Mouse (Mus musculus) myocyte (in vitro differentiated cells): Measurements from ENCODE around the gene Serpina7. TPM values are rescaled to one million over a fixed set of nuclear protein-coding genes. Genes with fewer than 3 reads are reported as not detected.

ENCODE experiments used
- H3K27me3 ChIP-seq: one replicate; pipeline ENCODE4 v1.6.1; 2011; ENCODE audit not compliant: control insufficient read depth, insufficient read depth, insufficient read length
- H3K36me3 ChIP-seq: one replicate; pipeline ENCODE4 v1.6.1; 2011; ENCODE audit not compliant: control insufficient read depth, insufficient read depth
- H3K4me2 ChIP-seq: one replicate; pipeline ENCODE4 v1.6.1; 2011; ENCODE audit warnings: low read depth, control low read depth
- H3K4me3 ChIP-seq: one replicate; pipeline ENCODE4 v1.5.1; 2011; ENCODE audit warnings: mild to moderate bottlenecking, control low read depth, moderate library complexity
- H3K79me2 ChIP-seq: one replicate; pipeline ENCODE4 v1.6.1; 2011; ENCODE audit not compliant: control insufficient read depth, insufficient read depth
- H3ac ChIP-seq: one replicate; pipeline ENCODE4 v1.6.1; 2011; ENCODE audit not compliant: control insufficient read depth, insufficient read length
- CEBPB ChIP-seq: IDR thresholded peaks from 2 replicates; pipeline ENCODE4 v1.6.1; 2011; ENCODE audit warnings: mild to moderate bottlenecking, moderate library complexity; ENCODE audit not compliant: poor library complexity, insufficient read depth, severe bottlenecking
- E2F4 ChIP-seq: IDR thresholded peaks from one replicate; pipeline ENCODE4 v1.6.1; 2011; ENCODE audit warnings: mild to moderate bottlenecking, control low read depth, moderate library complexity; ENCODE audit not compliant: insufficient read depth
- MAX ChIP-seq: IDR thresholded peaks from one replicate; pipeline ENCODE4 v1.6.1; 2011; ENCODE audit warnings: low read depth, mild to moderate bottlenecking, control low read depth
- MYOD1 ChIP-seq, 3 experiments: IDR thresholded peaks; one replicate each; pipeline ENCODE4 v1.6.1; 2011; ENCODE audit warnings: control low read depth in 2 of 3, low read depth in 2 of 3, mild to moderate bottlenecking in 2 of 3, moderate library complexity in 1 of 3; ENCODE audit not compliant: insufficient read length in 2 of 3, control insufficient read depth in 1 of 3
- MYOG ChIP-seq, 3 experiments: IDR thresholded peaks; one replicate each; pipeline ENCODE4 v1.6.1; 2011; ENCODE audit warnings: control low read depth in 2 of 3, low read depth in 2 of 3, mild to moderate bottlenecking in 2 of 3; ENCODE audit not compliant: insufficient read length in 2 of 3, control insufficient read depth in 1 of 3, insufficient read depth in 1 of 3
- POLR2A ChIP-seq: IDR thresholded peaks from one replicate; pipeline ENCODE4 v1.6.1; 2011; ENCODE audit warnings: low read depth, mild to moderate bottlenecking, control low read depth, moderate library complexity; ENCODE audit not compliant: insufficient read length
- POLR2AphosphoS2 ChIP-seq: IDR thresholded peaks from one replicate; pipeline ENCODE4 v1.6.1; 2011; ENCODE audit warnings: low read depth, control low read depth; ENCODE audit not compliant: insufficient read length
- REST ChIP-seq: IDR thresholded peaks from one replicate; pipeline ENCODE4 v1.6.1; 2011; ENCODE audit warnings: mild to moderate bottlenecking, control low read depth, moderate library complexity; ENCODE audit not compliant: insufficient read depth, insufficient read length
- SRF ChIP-seq: IDR thresholded peaks from one replicate; pipeline ENCODE4 v1.6.1; 2011; ENCODE audit warnings: low read depth; ENCODE audit not compliant: control insufficient read depth, insufficient read length
- TCF12 ChIP-seq: IDR thresholded peaks from one replicate; pipeline ENCODE4 v1.6.1; 2011; ENCODE audit warnings: mild to moderate bottlenecking, control low read depth; ENCODE audit not compliant: poor library complexity, insufficient read depth, severe bottlenecking
- TCF3 ChIP-seq: IDR thresholded peaks from one replicate; pipeline ENCODE4 v1.6.1; 2011; ENCODE audit warnings: low read depth, control low read depth; ENCODE audit not compliant: insufficient read length
- USF1 ChIP-seq: IDR thresholded peaks from one replicate; pipeline ENCODE4 v1.6.1; 2011; ENCODE audit warnings: low read depth, mild to moderate bottlenecking, control low read depth, moderate library complexity
- polyA plus RNA-seq: library from polyadenylated mRNA; unstranded; fragments of >200 nt; fragmentation: generic; extraction: Trizol; gene quantifications from one replicate; pipeline ENCODE4 v1.2.1, GENCODE M21; 2012; ENCODE audit warnings: missing spikeins

The Serpina7 gene
- polyA plus RNA-seq, 1 experiment, result not detected

- Histone ChIP-seq H3ac (no peak overlapping the region), H3K4me2 (no peak overlapping the region), H3K79me2 (no peaks in the 10 kb centered on the region), H3K36me3 (no peaks in the 10 kb centered on the region), H3K27me3 (no peaks in the 10 kb centered on the region), H3K4me3 (no peak overlapping the region)
- no peak for TF ChIP-seq REST
- TF ChIP-seq USF1, result no peak
- TF ChIP-seq POLR2AphosphoS2, result no peak
- no peak for TF ChIP-seq MYOD1 (IDR thresholded peaks at IDR 0.05; ENCODE audit: control insufficient read depth in 1 of 3, insufficient read length in 2 of 3, low read depth in 2 of 3)
Measured at GRCm38 (mm10) chrX:139053149-139053548, 31.9 kb downstream of the Serpina7 start.

GRCm38 (mm10) chrX:139051976-139052375, 33.1 kb downstream of the Serpina7 start:
- H3K36me3 ChIP-seq, result no peaks in the 10 kb centered on the region

GRCm38 (mm10) chrX:139041148-139041547, 43.9 kb downstream of the Serpina7 start:
- Histone ChIP-seq H3K79me2 (no peaks in the 10 kb centered on the region), H3K27me3 (no peaks in the 10 kb centered on the region), H3ac (no peak overlapping the region), H3K36me3 (no peaks in the 10 kb centered on the region), H3K4me3 (no peak overlapping the region), H3K4me2 (no peak overlapping the region)
- TF ChIP-seq SRF, result no peak
- no peak for TF ChIP-seq E2F4
- no peak for TF ChIP-seq TCF3

More at GRCm38 (mm10) chrX:139051976-139052375, 33.1 kb downstream of the Serpina7 start:
- Histone ChIP-seq H3K27me3 (no peaks in the 10 kb centered on the region), H3K4me3 (no peak overlapping the region), H3K79me2 (no peaks in the 10 kb centered on the region), H3K4me2 (peak overlapping the region; percentile 7), H3ac (no peak overlapping the region)
- TF ChIP-seq POLR2AphosphoS2 (no peak), TCF3 (no peak), CEBPB (0 out of 2 replicates have a peak, but pooled peaks have one; percentile 27), MYOD1 (IDR thresholded peaks at IDR 0.05; ENCODE audit: control insufficient read depth in 1 of 3, insufficient read length in 2 of 3, low read depth in 2 of 3) (peak in 2 of 3 experiments; percentile 49 to 66), REST (no peak), MYOG (IDR thresholded peaks at IDR 0.05; ENCODE audit: control insufficient read depth in 1 of 3, insufficient read depth in 1 of 3, insufficient read length in 2 of 3, low read depth in 2 of 3) (peak in 1 of 3 experiments; percentile 43)

- Histone ChIP-seq H3K4me2 (no peak overlapping the region), H3K4me3 (no peak overlapping the region), H3K36me3 (no peaks in the 10 kb centered on the region), H3ac (no peak overlapping the region), H3K79me2 (no peaks in the 10 kb centered on the region), H3K27me3 (no peaks in the 10 kb centered on the region)
- TF ChIP-seq SRF (no peak), TCF12 (no peak), E2F4 (no peak), POLR2AphosphoS2 (no peak), USF1 (no peak), MYOD1 (IDR thresholded peaks at IDR 0.05; ENCODE audit: control insufficient read depth in 1 of 3, insufficient read length in 2 of 3, low read depth in 2 of 3) (no peak), REST (no peak), POLR2A (no peak), MYOG (IDR thresholded peaks at IDR 0.05; ENCODE audit: control insufficient read depth in 1 of 3, insufficient read depth in 1 of 3, insufficient read length in 2 of 3, low read depth in 2 of 3) (no peak), CEBPB (no peak), TCF3 (no peak), MAX (no peak)
Measured at GRCm38 (mm10) chrX:139039314-139039713, 45.7 kb downstream of the Serpina7 start.

GRCm38 (mm10) chrX:139037666-139038065, 47.4 kb downstream of the Serpina7 start:
- TF ChIP-seq MYOD1 (IDR thresholded peaks at IDR 0.05; ENCODE audit: control insufficient read depth in 1 of 3, insufficient read length in 2 of 3, low read depth in 2 of 3) (no peak), MYOG (IDR thresholded peaks at IDR 0.05; ENCODE audit: control insufficient read depth in 1 of 3, insufficient read depth in 1 of 3, insufficient read length in 2 of 3, low read depth in 2 of 3) (no peak), SRF (no peak), MAX (no peak), REST (no peak), USF1 (no peak), CEBPB (no peak), POLR2AphosphoS2 (no peak), TCF3 (no peak), POLR2A (no peak), E2F4 (no peak), TCF12 (no peak)
- Histone ChIP-seq H3ac (no peak overlapping the region), H3K4me3 (no peak overlapping the region), H3K27me3 (no peaks in the 10 kb centered on the region), H3K4me2 (no peak overlapping the region), H3K36me3 (no peaks in the 10 kb centered on the region), H3K79me2 (no peaks in the 10 kb centered on the region)

Other genes with a start within 250 kb of the Serpina7 start
- gene Nrk, start 170.8 kb downstream of the Serpina7 start, polyA plus RNA-seq, result 0.07 TPM
- not detected for gene 4930513O06Rik, start 1.0 kb upstream of the Serpina7 start, polyA plus RNA-seq
- gene 4933428M09Rik, start 94.0 kb upstream of the Serpina7 start, polyA plus RNA-seq, result not detected
- 2.9 TPM for gene Mum1l1, start 124.8 kb upstream of the Serpina7 start, polyA plus RNA-seq
- not detected for gene Trap1a, start 248.4 kb upstream of the Serpina7 start, polyA plus RNA-seq